Mouse (Mus musculus): ENCODE results near the gene Slitrk1. TPM values are rescaled to one million over a fixed set of nuclear protein-coding genes. Genes with fewer than 3 reads are reported as not detected.

Slitrk1 gene
- not detected for polyA plus RNA-seq (2017; shearing (Covaris generic))

DNA sequence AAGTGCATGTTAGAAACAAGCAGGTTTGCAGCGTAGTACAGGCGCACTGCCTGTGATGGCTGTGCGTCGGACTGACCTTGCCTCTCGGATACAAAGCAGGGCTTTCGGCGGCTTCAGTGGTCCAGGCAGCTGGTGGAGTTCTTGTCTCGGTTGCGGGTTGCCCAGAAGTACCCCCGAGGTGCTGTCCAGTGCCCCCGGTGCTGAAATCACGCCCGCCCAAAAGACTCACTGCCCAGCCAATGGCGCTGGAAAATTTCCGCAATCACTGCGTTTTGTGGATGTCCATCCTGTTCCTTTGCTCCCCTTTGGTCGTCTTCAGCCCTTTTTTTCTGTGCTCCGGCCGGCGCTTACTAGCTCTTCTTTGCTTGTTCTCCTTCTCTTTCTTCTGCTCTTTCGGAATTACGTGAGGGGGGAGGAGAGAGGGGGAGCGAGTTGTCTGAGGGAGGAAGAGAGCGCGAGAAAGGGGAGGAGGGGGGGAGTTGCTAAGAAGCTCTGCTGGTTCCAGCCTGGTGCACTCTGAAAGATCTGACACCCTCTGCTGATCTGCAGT is at the start of gene Slitrk1:
Gene Slitrk1 (minus strand): TSS at position 445 of the 550 bp plus-strand sequence.
- no peak for ATAC-seq

DNA sequence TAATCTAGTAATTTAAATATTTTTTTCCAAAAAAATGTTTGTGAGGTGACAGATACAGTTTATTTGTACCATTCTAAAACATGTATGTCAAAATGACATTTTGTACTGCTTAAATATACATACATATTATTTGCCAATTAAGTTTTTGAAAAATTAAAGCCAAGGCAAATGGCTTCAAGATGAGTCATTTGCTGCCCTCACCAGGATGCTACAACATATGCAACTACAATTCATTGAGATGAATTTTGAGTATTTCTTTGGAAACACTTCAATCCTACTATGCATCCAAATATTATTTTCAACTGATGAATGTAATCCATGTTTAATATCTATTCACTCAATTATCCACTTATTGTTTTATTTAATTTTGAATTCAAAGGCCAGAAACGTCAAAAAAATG is 21.8 kb upstream of the Slitrk1 start:
- ATAC-seq, result no peak

DNA sequence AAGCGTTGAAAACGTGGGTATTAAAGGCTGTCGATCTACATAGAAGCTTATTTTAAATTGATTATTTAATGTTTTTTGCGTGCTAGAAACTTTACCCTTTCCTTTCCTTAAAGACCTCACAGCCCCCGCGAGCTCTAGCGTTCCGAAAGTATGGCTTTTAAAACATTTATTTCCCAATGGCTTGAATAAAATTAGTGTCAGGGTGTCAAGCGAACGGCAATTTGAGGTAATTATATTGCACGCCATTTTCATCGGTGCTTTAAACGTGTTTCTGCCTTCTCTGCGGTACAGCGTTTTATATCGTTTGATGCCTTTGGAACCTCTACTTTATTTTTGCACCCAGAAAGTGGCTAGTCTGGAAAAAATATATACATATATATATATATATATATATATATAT is 378 bp upstream of the Slitrk1 start:
- ATAC-seq, result no peak

GRCm38 (mm10) chr14:108912876-108913490 is 975 bp downstream of the Slitrk1 start:
- no peak for ATAC-seq

DNA sequence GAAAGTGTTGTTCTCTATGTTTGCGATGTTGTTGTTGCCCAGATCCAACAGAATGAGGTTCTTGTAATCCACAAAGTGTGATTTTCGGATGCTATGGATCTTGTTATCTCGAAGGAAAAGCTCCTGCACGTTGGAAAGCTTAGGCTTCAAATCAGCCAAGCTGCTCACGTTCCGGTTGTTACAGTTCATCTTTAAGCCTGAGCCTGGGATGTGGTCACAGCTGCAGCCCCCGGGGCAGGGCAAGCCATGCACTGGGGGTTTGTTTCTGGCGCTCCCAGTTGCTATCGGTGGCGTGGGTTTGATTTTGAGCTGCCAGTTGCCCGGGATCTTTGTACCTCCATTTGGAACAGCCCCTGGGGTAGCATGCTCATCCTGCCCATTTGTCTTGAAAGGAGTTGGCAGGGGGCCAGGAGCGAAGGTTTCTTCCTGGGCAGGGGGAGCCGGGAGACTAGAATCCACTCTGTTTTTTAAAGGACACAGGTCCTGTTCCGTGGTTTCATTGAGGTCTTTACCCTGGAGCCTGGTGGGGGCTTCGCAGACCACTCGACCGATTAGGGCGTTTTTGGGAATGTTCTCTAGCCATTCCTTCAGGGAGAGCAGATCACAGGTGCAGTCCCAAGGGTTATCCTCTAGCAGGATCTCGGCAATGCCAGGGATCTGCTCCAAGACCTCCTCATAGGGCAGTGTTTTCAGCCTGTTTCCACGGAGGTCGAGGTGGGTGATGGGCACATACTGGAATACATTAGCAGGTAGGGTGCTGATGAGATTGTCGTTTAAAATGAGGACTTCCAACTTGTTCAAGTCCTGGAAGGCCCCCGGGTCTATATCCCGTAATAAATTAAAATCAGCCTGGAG is 1.7 kb downstream of the Slitrk1 start:
- ATAC-seq, result no peak

- ATAC-seq, result no peak
These were observed 2.7 kb downstream of the Slitrk1 start for GRCm38 (mm10) chr14:108911138-108911841.

DNA sequence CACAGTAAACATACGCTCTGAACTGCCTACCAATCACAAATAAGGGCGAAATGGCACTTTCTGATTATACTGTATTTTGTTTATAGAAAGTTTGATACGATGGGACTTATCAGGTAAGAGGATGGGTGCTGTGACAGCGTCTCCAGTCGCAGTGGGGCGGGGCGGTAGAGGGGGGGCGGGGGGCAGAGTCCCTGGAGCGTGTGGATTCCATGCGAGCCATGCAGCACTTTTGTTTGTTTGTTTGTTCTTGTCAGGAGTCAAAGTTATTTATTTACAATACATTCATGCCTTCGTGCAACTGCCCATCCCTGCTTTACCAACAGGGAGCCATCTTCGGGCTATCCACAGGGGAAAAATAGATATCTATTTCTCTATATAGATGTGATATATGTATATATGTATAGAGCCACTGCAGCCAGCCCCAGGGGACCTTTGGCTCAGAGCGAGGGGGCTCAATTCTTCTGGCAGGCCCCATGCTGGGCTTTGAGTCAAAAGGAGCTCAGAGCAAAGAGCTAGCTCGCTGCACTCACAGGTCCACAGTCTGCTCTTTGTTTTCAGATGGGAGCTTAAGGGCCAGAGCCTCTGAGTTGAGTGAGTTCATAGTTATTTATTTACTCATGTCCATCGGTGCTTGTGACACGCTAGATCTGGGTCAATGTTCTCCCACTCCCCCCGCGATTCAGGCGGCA is 3.4 kb downstream of the Slitrk1 start:
- no peak for ATAC-seq

- ATAC-seq, result no peak
These were observed 4.5 kb downstream of the Slitrk1 start for GRCm38 (mm10) chr14:108909336-108909953.

DNA sequence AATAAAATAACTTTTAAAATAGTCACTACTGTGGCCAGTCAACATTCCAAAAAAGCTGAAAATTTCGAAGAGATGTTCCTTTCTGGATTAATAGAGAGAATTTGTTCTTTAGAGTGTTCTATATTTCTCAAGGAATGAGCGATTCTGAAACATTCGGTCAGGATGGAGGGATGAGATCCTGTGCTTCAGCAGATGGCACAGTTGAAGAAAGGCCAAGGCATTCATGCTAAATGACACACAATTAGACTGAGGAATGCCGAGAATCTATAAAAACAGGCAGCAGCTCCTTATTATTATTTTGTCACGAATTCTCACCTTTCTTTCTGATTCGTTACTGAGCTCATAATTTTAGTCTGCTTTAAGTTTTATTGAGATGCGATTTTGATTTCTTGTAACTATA is 15.4 kb downstream of the Slitrk1 start:
- no peak for ATAC-seq

DNA sequence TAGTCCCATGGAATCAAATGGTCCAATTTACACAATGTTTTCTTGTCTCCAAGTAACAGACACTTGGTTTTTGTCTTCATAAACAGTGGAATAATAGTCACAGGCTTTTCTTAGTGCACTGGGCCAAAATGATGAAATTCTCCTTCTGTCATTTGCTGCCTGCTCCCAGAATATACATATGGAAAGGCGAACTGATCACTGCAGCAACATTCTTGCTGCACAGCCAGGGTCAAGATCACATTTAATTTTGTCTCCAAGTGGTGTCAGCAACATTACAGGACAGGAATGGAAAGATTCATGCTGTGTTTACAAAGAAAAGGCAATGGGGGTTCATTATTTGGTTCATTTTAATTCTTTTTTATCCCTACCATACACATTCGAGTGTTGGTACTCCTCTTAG is 18.5 kb downstream of the Slitrk1 start:
- no peak for ATAC-seq

- no peak for ATAC-seq
These were observed 46.1 kb downstream of the Slitrk1 start for GRCm38 (mm10) chr14:108867816-108868215.

GRCm38 (mm10) chr14:108864631-108865030 is 49.3 kb downstream of the Slitrk1 start:
- ATAC-seq, result no peak

- no peak for ATAC-seq
These were observed 54.6 kb downstream of the Slitrk1 start for GRCm38 (mm10) chr14:108859310-108859709.
